Mouse (Mus musculus) central nervous system, embryonic 14 days (tissue): Measurements from ENCODE around the gene Ugt2b1. TPM values are rescaled to one million over a fixed set of nuclear protein-coding genes. Genes with fewer than 3 reads are reported as not detected.

Source experiments
- polyA plus RNA-seq: library from polyadenylated mRNA; depleted of rRNA; stranded (reverse); fragments of >200 nt; gene quantifications from 2 replicates; pipeline ENCODE4 v1.2.3, GENCODE M21; 2012; rRNA removed

Gene Ugt2b1
- polyA plus RNA-seq = not detected in 2 replicates

DNA sequence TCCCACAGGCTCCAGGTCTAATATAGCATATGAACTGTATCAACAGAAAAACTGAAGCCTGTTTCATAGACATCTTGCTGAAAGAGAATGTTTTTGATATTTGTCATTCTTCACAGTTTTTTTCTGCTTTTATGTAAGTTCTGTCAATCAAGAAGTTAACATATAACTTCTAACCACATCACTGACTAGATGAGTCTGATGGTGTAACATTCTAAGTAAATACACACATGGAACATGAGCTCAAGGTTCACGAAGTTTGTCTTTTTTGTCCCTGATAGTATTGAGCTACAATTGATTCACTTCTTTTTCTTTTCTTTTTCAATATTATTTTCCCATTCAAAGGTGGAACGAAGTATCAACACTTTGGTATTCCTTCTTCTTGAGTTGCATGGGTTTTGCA is at the start of gene Ugt2b1:
Gene Ugt2b1, minus strand, starts transcription at position 105 of the 400 bp plus-strand sequence.

DNA sequence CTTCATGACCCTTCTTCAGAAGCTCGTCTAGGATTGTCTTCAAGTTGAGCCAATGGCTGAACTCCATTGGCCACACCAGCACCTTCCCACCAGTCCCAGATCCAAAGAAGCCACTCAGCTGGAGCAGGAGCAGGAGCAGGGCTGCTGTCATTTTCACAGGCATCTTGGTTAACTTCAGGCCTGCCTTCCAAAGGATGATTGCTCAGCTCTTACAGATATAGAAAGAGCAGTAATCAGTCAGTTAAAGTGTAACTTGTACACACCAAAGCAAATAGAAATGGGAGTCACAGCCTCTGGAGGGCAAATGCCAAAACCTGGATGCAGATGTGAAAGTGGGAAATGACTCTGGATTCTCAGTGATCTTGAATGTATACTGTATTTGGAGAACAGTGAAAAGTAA is 19.6 kb downstream of the Ugt2b1 start, which contains the start of gene Ugt2b34:
Gene Ugt2b34, minus strand, starts transcription at position 180 of the 400 bp plus-strand sequence.

Other genes with a start within 250 kb of the Ugt2b1 start
- not detected in 2 replicates for gene Tmprss11e, start 180.7 kb downstream of the Ugt2b1 start, polyA plus RNA-seq
- 79.0 and 83.5 TPM in 2 replicates for gene Ythdc1, start 122.3 kb downstream of the Ugt2b1 start, polyA plus RNA-seq
- not detected in 2 replicates for gene Ugt2b34, start 19.6 kb downstream of the Ugt2b1 start, polyA plus RNA-seq
- gene Ugt2b35, start 74.3 kb upstream of the Ugt2b1 start, polyA plus RNA-seq = not detected in 2 replicates
- gene Ugt2b36, start 166.0 kb upstream of the Ugt2b1 start, polyA plus RNA-seq = not detected in 2 replicates
- gene Ugt2b5, start 213.8 kb upstream of the Ugt2b1 start, polyA plus RNA-seq = 0.04 TPM in 1 of 2 replicates, not detected in the other